9 mouse cellular contexts compared by ENCODE assay signal in the genomic region with DNA sequence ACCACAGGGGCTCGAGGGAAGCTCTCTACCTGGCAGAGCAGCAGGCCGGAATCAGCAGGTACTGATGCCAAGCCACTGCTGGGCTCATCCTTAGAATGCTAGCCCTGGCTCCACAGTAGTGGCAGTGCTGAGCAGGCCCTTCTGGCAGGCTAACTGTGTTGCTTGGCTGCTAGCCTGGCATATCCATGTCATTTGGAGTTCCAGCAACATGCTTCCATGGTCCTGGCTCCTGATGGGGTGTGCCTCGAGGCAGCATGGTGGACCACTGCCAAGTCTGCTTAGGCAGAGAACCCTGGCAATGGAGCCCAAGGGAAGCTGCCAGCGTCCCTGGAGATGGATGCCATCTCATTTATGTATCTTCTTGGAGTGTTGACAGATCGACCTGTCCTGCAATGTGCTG.
DNase-seq lines count a peak whose midpoint lies in the region; ATAC-seq lines count a peak whose summit lies in the region.
"Had no signal": no experiment of that assay in that cellular context is flagged by ENCODE, and none has a peak within 500 bp of the region (broad histone marks: within the 10 kb centered on the region; RNA-seq: fewer than 3 reads in every experiment).

No protein-coding gene starts in this region.

- H3K9ac ChIP-seq in forebrain, embryonic 12.5 days = 0 out of 2 replicates have a peak overlapping the region, but pooled peaks have one; percentile 12
- H3K9ac ChIP-seq: limb, embryonic 12.5 days had no signal

- no peaks in the 10 kb centered on the region for H3K36me3 ChIP-seq in forebrain, embryonic 12.5 days (replicated peaks)
- H3K36me3 ChIP-seq: limb, embryonic 12.5 days had no signal

- H3K9me3 ChIP-seq in forebrain, embryonic 12.5 days = no peaks in the 10 kb centered on the region
- H3K9me3 ChIP-seq: limb, embryonic 12.5 days had no signal

- no peaks in the 10 kb centered on the region; the same call in 1 of the 2 replicates for H3K27me3 ChIP-seq in forebrain, embryonic 12.5 days

- peaks cover 22% of the 10 kb centered on the region for H3K4me1 ChIP-seq in forebrain, embryonic 12.5 days

- H3K27ac ChIP-seq in forebrain, embryonic 12.5 days = 0 out of 2 replicates have a peak overlapping the region, but pooled peaks have one; percentile 25
- H3K27ac ChIP-seq: limb, embryonic 12.5 days had no signal

- peak; percentile 6 to 38 for DNase-seq in adrenal gland, adult (ENCODE audit: inconsistent age in 2 of 2, low spot score in 1 of 2)
- no peak for DNase-seq in adrenal gland, postnatal 4 days (ENCODE audit: low spot score in 2 of 2)
- peak; percentile 38 for DNase-seq in 3134 (ENCODE audit: extremely low read depth, insufficient read length, low spot score)
- peak; percentile 57 to 76 for DNase-seq in heart, postnatal 14 days
- DNase-seq in left cerebral cortex, adult 11 months (ENCODE audit: low spot score) = peak; percentile 24
- peak; percentile 39 for DNase-seq in telencephalon, adult 2 months (ENCODE audit: low read depth, low spot score)

- no peak overlapping the region for H3K4me2 ChIP-seq in forebrain, embryonic 12.5 days
- H3K4me2 ChIP-seq: limb, embryonic 12.5 days had no signal

- 74% methylated on average over 5 of the region's 5 CpGs for WGBS in forebrain, embryonic 12.5 days

- H3K4me3 ChIP-seq in forebrain, embryonic 12.5 days (replicated peaks) = no peak overlapping the region
- H3K4me3 ChIP-seq: limb, embryonic 12.5 days had no signal

- ATAC-seq in forebrain, embryonic 12.5 days (ENCODE audit: low FRiP score) = peak; percentile 27; the same call in 1 of the 2 replicates
- no peak for ATAC-seq in megakaryocyte, adult 5-6 weeks (ENCODE audit: poor library complexity, severe bottlenecking)

- intact Hi-C loops in heart, postnatal 14 days (cut with DNase I) = loop anchor here (5.0 kb wide), 1 partner anchor 505 kb away; no protein-coding TSS in a partner anchor

Comparison
In these comparisons a context has a peak if more than half of its experiments do, and no peak if none do; other contexts are left out.
1. DNase-seq: peak in adrenal gland, adult (2 of 2), 3134 (single experiment), heart, postnatal 14 days (2 of 2), left cerebral cortex, adult 11 months (single experiment) and telencephalon, adult 2 months (single experiment); none in adrenal gland, postnatal 4 days (0 of 2).